Mouse (Mus musculus) frontal cortex, postnatal 25 days (tissue): Measurements from ENCODE around the gene Trim26.

ENCODE experiments used
- DNase-seq, 2 experiments: peaks; one replicate each; pipeline ENCODE4 v3.0.0; 2022; ENCODE audit warnings: low spot score in 2 of 2

The Trim26 gene

DNA sequence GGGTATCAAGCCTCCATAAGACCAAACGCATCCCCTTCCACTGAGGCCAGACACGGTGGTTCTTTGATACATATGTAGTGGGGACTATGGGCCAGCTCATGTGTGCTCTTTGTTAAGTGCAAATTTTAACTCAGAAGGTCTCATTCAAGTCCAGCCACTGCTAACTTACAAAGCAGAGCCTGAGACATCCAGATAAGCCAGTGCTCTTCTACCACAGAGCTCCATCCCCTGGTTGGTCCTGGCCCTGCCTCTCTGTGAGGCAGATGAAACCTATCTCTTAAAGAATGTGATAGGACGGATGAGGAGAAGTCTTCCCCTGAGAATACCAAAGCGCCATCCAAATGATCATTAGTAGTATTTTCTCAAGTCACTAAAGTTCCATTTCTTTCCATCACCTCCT, 62.4 kb downstream of the Trim26 start:
- no peak for DNase-seq

DNA sequence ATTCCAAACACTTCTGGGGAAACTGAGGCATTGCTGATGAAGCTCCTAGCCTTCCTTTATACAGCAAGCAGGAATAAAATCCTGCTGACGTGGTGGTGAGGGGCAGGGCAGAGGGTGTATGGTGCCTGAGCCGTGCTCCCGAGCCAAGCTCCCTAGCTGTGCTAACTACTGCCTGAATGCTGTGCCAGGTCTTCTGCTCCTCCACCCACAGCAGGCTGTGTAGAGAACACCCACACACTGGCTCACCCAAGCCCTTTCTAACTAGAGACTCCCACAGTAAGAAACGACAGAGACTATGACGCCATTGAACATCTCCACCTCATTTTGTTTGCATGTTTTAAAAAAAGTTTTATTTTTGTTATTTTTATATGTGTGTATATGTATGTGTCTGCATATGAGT, 63.1 kb downstream of the Trim26 start:
- DNase-seq: no peak

DNA sequence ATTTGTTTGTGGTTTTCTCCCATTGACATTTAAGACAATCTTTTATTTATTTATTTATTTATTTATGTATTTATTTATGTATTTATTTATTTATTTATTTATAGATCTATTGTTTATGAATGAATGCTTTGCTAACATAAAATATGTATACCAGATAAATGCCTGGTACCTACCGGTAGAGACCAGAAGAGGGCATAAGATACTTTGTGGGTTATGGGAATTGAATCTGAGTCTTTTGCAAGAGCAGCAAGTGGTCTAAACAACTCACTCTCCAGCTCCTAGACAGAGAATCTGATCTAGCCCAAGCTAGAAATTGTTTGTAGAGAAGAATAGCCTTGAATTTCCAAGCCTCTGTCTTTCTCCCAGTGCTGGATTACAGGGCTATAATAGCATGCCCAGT, 63.8 kb downstream of the Trim26 start:
- DNase-seq: no peak

DNA sequence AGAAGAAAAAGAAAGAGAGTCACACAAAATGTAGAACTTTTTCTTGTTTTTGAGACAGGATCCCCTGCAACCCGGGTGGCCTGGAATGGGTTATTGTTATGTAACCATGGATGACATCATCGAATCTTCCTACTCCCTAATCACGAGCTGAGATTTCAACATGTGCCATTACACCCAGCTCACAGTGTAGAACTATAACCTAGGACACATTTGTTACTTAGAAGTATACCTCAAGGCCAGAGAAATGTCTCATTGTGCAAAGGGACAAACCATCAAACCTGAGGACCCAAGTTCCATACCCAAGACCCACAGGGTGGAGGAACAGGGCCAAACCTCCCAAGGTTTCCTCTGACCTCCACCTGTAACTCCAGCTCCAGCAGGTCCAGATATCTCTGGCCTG, 66.7 kb downstream of the Trim26 start:
- DNase-seq: no peak

DNA sequence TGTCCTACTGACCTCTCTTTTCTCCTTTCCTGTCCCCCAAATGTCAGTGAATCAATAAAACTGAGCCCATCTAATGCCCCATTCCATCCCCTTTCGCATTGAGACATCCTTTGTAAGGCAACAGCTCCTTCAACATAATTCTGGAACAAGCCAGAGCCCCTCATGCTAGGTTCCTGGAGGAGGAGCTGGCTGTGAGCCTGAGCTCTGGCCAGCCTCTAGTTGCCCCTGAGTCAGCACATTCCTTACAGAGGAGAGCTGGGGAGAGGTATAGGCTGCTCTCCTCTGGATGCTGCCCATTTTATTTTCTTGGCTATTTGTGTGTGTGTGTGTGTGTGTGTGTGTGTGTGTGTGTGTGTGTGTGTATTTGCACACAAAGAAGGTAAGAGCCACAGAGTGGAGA, 71.3 kb downstream of the Trim26 start:
- DNase-seq: no peak
